Mouse (Mus musculus) MEL (cell line): Measurements from ENCODE around the gene Oxnad1.

Experiments used
- BHLHE40 ChIP-seq: IDR thresholded peaks from 2 replicates; pipeline ENCODE4 v1.6.1; 2012; ENCODE audit warnings: low read depth, mild to moderate bottlenecking, inconsistent platforms, low read length, improper control_type of control experiment, borderline replicate concordance
- POLR2A ChIP-seq, 2 experiments: IDR thresholded peaks; 2 replicates each; pipeline ENCODE4 v1.6.1; 2011 to 2012; ENCODE audit warnings: low read length in 2 of 2, mild to moderate bottlenecking in 2 of 2, control low read depth in 1 of 2, improper control_type of control experiment in 1 of 2, low read depth in 1 of 2, moderate library complexity in 1 of 2; ENCODE audit not compliant: control insufficient read depth in 1 of 2, insufficient read depth in 1 of 2, poor library complexity in 1 of 2
- SMC3 ChIP-seq: IDR thresholded peaks from 2 replicates; pipeline ENCODE4 v1.6.1; 2011; ENCODE audit warnings: low read depth, low read length, improper control_type of control experiment

DNA sequence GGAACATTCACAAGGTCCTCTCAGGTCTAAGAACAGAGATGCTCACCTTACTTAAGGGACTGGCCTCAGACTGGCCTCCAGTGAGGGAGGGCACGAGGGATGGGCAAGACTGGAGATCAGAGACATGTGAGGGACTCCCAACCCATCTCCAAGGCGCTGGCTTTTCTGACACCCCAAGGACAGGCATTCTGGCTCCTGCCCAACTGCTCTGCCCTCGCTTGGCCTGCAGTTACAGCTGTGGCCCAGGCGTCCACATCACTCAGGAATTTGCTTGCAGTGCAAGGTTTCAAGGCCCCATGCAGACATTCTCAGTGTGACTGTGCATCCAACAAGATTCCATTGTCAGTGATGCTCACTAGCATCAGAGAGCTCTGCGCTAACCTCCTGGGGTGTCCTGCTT, 48.7 kb upstream of the Oxnad1 start:
- TF ChIP-seq BHLHE40 (no peak), POLR2A (IDR thresholded peaks at IDR 0.05; ENCODE audit: control insufficient read depth in 1 of 2, insufficient read depth in 1 of 2, low read depth in 1 of 2, low read length in 2 of 2, poor library complexity in 1 of 2) (no peak), SMC3 (no peak)
